Mouse (Mus musculus): ENCODE data around the gene Shisa5. TPM values are rescaled to one million over a fixed set of nuclear protein-coding genes. Genes with fewer than 3 reads are reported as not detected.

The Shisa5 gene
- total RNA-seq, 2 experiments from 2014 or later = 37.7 to 47.2 TPM

GRCm38 (mm10) chr9:109021428-109021827 lies 16.9 kb upstream of the Shisa5 start:
- no peak for DNase-seq (ENCODE audit: low spot score in 2 of 2)

GRCm38 (mm10) chr9:109022866-109023685 lies 15.3 kb upstream of the Shisa5 start:
- peak in 1 of 2 experiments; percentile 34 for DNase-seq (ENCODE audit: low spot score in 2 of 2)

GRCm38 (mm10) chr9:109027521-109027920 lies 10.8 kb upstream of the Shisa5 start:
- no peak for DNase-seq (ENCODE audit: low spot score in 2 of 2)

GRCm38 (mm10) chr9:109028421-109028820 lies 9.9 kb upstream of the Shisa5 start:
- no peak for DNase-seq (ENCODE audit: low spot score in 2 of 2)

- DNase-seq (ENCODE audit: low spot score in 2 of 2) = no peak
Observed at GRCm38 (mm10) chr9:109028919-109029318, 9.4 kb upstream of the Shisa5 start.

- DNase-seq (ENCODE audit: low spot score in 2 of 2) = no peak
Observed at GRCm38 (mm10) chr9:109030312-109030711, 8.1 kb upstream of the Shisa5 start.

GRCm38 (mm10) chr9:109031001-109031400 lies 7.4 kb upstream of the Shisa5 start:
- DNase-seq (ENCODE audit: low spot score in 2 of 2) = no peak

GRCm38 (mm10) chr9:109031686-109032085 lies 6.7 kb upstream of the Shisa5 start:
- no peak for DNase-seq (ENCODE audit: low spot score in 2 of 2)

- no peak for DNase-seq (ENCODE audit: low spot score in 2 of 2)
Observed at GRCm38 (mm10) chr9:109032435-109032834, 5.9 kb upstream of the Shisa5 start.

- DNase-seq (ENCODE audit: low spot score in 2 of 2) = peak; percentile 33 to 39
Observed at GRCm38 (mm10) chr9:109038901-109039364, 568 bp downstream of the Shisa5 start.

GRCm38 (mm10) chr9:109039681-109040080 lies 1.3 kb downstream of the Shisa5 start:
- no peak for DNase-seq (ENCODE audit: low spot score in 2 of 2)

GRCm38 (mm10) chr9:109040216-109040615 lies 1.9 kb downstream of the Shisa5 start:
- no peak for DNase-seq (ENCODE audit: low spot score in 2 of 2)

GRCm38 (mm10) chr9:109040906-109041305 lies 2.5 kb downstream of the Shisa5 start:
- DNase-seq (ENCODE audit: low spot score in 2 of 2) = no peak

- peak in 1 of 2 experiments; percentile 12 for DNase-seq (ENCODE audit: low spot score in 2 of 2)
Observed at GRCm38 (mm10) chr9:109041351-109041750, 3.0 kb downstream of the Shisa5 start.

- peak in 1 of 2 experiments; percentile 57 for DNase-seq (ENCODE audit: low spot score in 2 of 2)
Observed at GRCm38 (mm10) chr9:109046306-109046705, 7.9 kb downstream of the Shisa5 start.

- DNase-seq (ENCODE audit: low spot score in 2 of 2) = no peak
Observed at GRCm38 (mm10) chr9:109049316-109049715, 11.0 kb downstream of the Shisa5 start.

- no peak for DNase-seq (ENCODE audit: low spot score in 2 of 2)
Observed at GRCm38 (mm10) chr9:109049996-109050673, 11.8 kb downstream of the Shisa5 start.

GRCm38 (mm10) chr9:109050674-109050997 lies 12.3 kb downstream of the Shisa5 start:
- no peak for DNase-seq (ENCODE audit: low spot score in 2 of 2)

GRCm38 (mm10) chr9:109051011-109051501 lies 12.7 kb downstream of the Shisa5 start:
- DNase-seq (ENCODE audit: low spot score in 2 of 2) = no peak

GRCm38 (mm10) chr9:109051651-109052489 lies 13.5 kb downstream of the Shisa5 start:
- DNase-seq (ENCODE audit: low spot score in 2 of 2) = no peak

GRCm38 (mm10) chr9:109052490-109053260 lies 14.3 kb downstream of the Shisa5 start:
- DNase-seq (ENCODE audit: low spot score in 2 of 2) = no peak

Measured in layer of hippocampus, postnatal 10 days (tissue).